Mouse (Mus musculus) MEL (cell line): ENCODE data around the gene Cenpt.

Source experiments
- CHD1 ChIP-seq: IDR thresholded peaks from 2 replicates; pipeline ENCODE4 v1.6.1; 2012; ENCODE audit warnings: low read depth, mild to moderate bottlenecking, inconsistent platforms, low read length, improper control_type of control experiment
- CHD2 ChIP-seq: IDR thresholded peaks from 2 replicates; pipeline ENCODE4 v1.6.1; 2011; ENCODE audit warnings: low read length, improper control_type of control experiment
- CTCF ChIP-seq, 3 experiments: IDR thresholded peaks in 2 of 3; conservative IDR thresholded peaks in 1 of 3; 2 replicates each; pipeline ENCODE4 v1.5.1; 2011 to 2012; ENCODE audit warnings: low read length in 3 of 3, low read depth in 2 of 3, mild to moderate bottlenecking in 2 of 3, improper control_type of control experiment in 1 of 3, inconsistent platforms in 1 of 3, mixed read lengths in 1 of 3, moderate library complexity in 1 of 3; ENCODE audit not compliant: control insufficient read depth in 1 of 3, insufficient read depth in 1 of 3, poor library complexity in 1 of 3, severe bottlenecking in 1 of 3
- ELF1 ChIP-seq: IDR thresholded peaks from 2 replicates; pipeline ENCODE4 v1.6.1; 2014; ENCODE audit warnings: low read depth, mild to moderate bottlenecking, inconsistent platforms, low read length, improper control_type of control experiment, moderate library complexity
- EP300 ChIP-seq, 2 experiments: IDR thresholded peaks; 2 replicates each; pipeline ENCODE4 v1.6.1; 2011; ENCODE audit warnings: improper control_type of control experiment in 2 of 2, low read length in 2 of 2, low read depth in 1 of 2, mild to moderate bottlenecking in 1 of 2
- MAFK ChIP-seq: IDR thresholded peaks from 2 replicates; pipeline ENCODE4 v1.6.1; 2011; ENCODE audit warnings: low read depth, mild to moderate bottlenecking, low read length, improper control_type of control experiment, borderline replicate concordance
- MAX ChIP-seq: IDR thresholded peaks from 2 replicates; pipeline ENCODE4 v1.6.1; 2011; ENCODE audit warnings: low read length, improper control_type of control experiment
- MEF2A ChIP-seq: IDR thresholded peaks from 2 replicates; pipeline ENCODE4 v1.6.1; 2014; ENCODE audit warnings: low read depth, mild to moderate bottlenecking, inconsistent platforms, low read length, improper control_type of control experiment; ENCODE audit not compliant: poor library complexity, insufficient replicate concordance, severe bottlenecking; ENCODE audit errors: extremely low read depth
- MXI1 ChIP-seq: IDR thresholded peaks from 2 replicates; pipeline ENCODE4 v1.6.1; 2011; ENCODE audit warnings: mild to moderate bottlenecking, low read depth, low read length, improper control_type of control experiment
- POLR2A ChIP-seq, 2 experiments: IDR thresholded peaks; 2 replicates each; pipeline ENCODE4 v1.6.1; 2011 to 2012; ENCODE audit warnings: low read length in 2 of 2, mild to moderate bottlenecking in 2 of 2, control low read depth in 1 of 2, improper control_type of control experiment in 1 of 2, low read depth in 1 of 2, moderate library complexity in 1 of 2; ENCODE audit not compliant: control insufficient read depth in 1 of 2, insufficient read depth in 1 of 2, poor library complexity in 1 of 2
- TCF12 ChIP-seq: IDR thresholded peaks from 2 replicates; pipeline ENCODE4 v1.6.1; 2014; ENCODE audit warnings: low read depth, mild to moderate bottlenecking, inconsistent platforms, low read length, improper control_type of control experiment, moderate library complexity
- USF1 ChIP-seq: IDR thresholded peaks from 2 replicates; pipeline ENCODE4 v1.6.1; 2014; ENCODE audit warnings: low read depth, mild to moderate bottlenecking, inconsistent platforms, low read length, improper control_type of control experiment, moderate library complexity
- ZNF384 ChIP-seq: IDR thresholded peaks from 2 replicates; pipeline ENCODE4 v1.6.1; 2012; ENCODE audit warnings: low read depth, mild to moderate bottlenecking, inconsistent platforms, low read length, improper control_type of control experiment

DNA sequence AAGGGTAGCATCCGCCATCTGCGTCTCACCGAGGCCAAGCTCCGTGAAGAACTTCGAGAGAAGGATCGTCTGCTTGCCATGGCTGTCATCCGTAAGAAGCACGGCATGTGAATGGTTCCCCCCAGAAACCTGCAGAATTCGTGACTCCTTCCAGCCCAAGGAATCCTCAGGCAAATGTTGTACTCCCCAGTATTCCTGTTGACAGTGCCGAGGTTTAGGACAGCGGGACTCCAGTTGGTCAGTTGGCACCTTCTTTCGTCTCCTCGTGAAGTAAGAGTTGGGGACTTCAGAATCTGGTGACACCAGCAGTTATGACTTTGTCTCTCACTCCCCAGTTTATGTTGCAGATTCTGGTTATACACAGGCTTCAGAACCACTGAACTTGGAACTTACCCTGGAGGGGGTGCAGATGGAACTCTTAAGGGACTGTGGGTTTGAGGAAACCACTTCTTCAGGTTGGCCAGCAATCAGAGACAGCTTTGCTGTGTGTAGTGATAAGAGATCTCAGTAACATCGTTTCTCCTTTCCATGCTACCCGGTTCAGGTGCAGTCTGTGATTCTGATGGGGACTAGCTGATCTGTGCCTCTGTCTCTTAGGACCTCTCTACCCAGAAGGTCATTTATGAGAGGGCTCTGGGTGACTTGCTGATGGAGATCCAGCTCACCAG is 3.2 kb upstream of the Cenpt start:
- TF ChIP-seq ELF1 (no peak), CTCF (IDR thresholded peaks at IDR 0.05 in 2 of 3, conservative IDR thresholded peaks at IDR 0.05 in 1 of 3; ENCODE audit: control insufficient read depth in 1 of 3, insufficient read depth in 1 of 3, low read depth in 2 of 3, low read length in 3 of 3, poor library complexity in 1 of 3, severe bottlenecking in 1 of 3) (no peak), USF1 (no peak), POLR2A (IDR thresholded peaks at IDR 0.05; ENCODE audit: control insufficient read depth in 1 of 2, insufficient read depth in 1 of 2, low read depth in 1 of 2, low read length in 2 of 2, poor library complexity in 1 of 2) (no peak), ZNF384 (no peak), MAFK (no peak), CHD2 (no peak), CHD1 (no peak), MAX (no peak), TCF12 (no peak), EP300 (IDR thresholded peaks at IDR 0.05; ENCODE audit: low read depth in 1 of 2, low read length in 2 of 2) (no peak), MXI1 (peak; percentile 30; the same call in 1 of the 2 replicates), MEF2A (no peak)
